In genomic region chr10:128933976-128934721, GRCm38 (mm10) we compare ENCODE assay signal across 8 mouse cellular contexts. TPM values are rescaled to one million over a fixed set of nuclear protein-coding genes. Genes with fewer than 3 reads are reported as not detected.
DNase-seq lines count a peak whose midpoint lies in the region; ATAC-seq and TF ChIP-seq lines count a peak whose summit lies in the region.

No protein-coding gene starts in this region.

- H3K36me3 ChIP-seq in spleen, adult 2 months (ENCODE audit: control insufficient read depth, insufficient read depth, low read length): no peaks in the 10 kb centered on the region
- no peaks in the 10 kb centered on the region for H3K36me3 ChIP-seq in forebrain, embryonic 10.5 days (replicated peaks)
- no peaks in the 10 kb centered on the region for H3K36me3 ChIP-seq in limb, embryonic 12.5 days
- no peaks in the 10 kb centered on the region for H3K36me3 ChIP-seq in stomach, embryonic 15.5 days

- 0 out of 2 replicates have a peak, but pooled peaks cover 3% of the 10 kb centered on the region for H3K4me1 ChIP-seq in spleen, adult 2 months (ENCODE audit: control insufficient read depth, insufficient read depth, insufficient read length)
- peaks cover 15% of the 10 kb centered on the region for H3K4me1 ChIP-seq in forebrain, embryonic 10.5 days
- H3K4me1 ChIP-seq in limb, embryonic 12.5 days (replicated peaks): peaks cover 9% of the 10 kb centered on the region; the same call in 1 of the 2 replicates
- 0 out of 2 replicates have a peak, but pooled peaks cover 5% of the 10 kb centered on the region for H3K4me1 ChIP-seq in stomach, embryonic 15.5 days

- H3K4me3 ChIP-seq in spleen, adult 2 months (ENCODE audit: extremely low read depth, insufficient read depth, insufficient read length): peak overlapping the region; percentile 28; the same call in 1 of the 2 replicates
- H3K4me3 ChIP-seq in forebrain, embryonic 10.5 days: peak overlapping the region; percentile 56
- peak overlapping the region; percentile 43 for H3K4me3 ChIP-seq in limb, embryonic 12.5 days (replicated peaks)
- peak overlapping the region; percentile 39 for H3K4me3 ChIP-seq in stomach, embryonic 15.5 days (replicated peaks)

- H3K9me3 ChIP-seq in forebrain, embryonic 10.5 days: no peaks in the 10 kb centered on the region
- H3K9me3 ChIP-seq in limb, embryonic 12.5 days: no peaks in the 10 kb centered on the region
- no peaks in the 10 kb centered on the region for H3K9me3 ChIP-seq in stomach, embryonic 15.5 days

- no peak overlapping the region for H3K27ac ChIP-seq in spleen, adult 2 months (ENCODE audit: insufficient read depth, low read length)
- no peak overlapping the region for H3K27ac ChIP-seq in forebrain, embryonic 10.5 days
- H3K27ac ChIP-seq in limb, embryonic 12.5 days: no peak overlapping the region
- no peak overlapping the region for H3K27ac ChIP-seq in stomach, embryonic 15.5 days

- DNase-seq in spleen, adult 2 months (ENCODE audit: low read depth in 1 of 2, low spot score in 2 of 2): no peak
- no peak for DNase-seq in spleen, adult 18-20 months
- DNase-seq in forebrain, embryonic 10.5 days (ENCODE audit: extremely low spot score, low spot score): no peak
- no peak for DNase-seq in urinary bladder, postnatal 25 days (ENCODE audit: low spot score)
- DNase-seq in kidney, postnatal 25 days: no peak
- no peak for DNase-seq in MN1 (ENCODE audit: low spot score)

- peak overlapping the region; percentile 78 for H3K4me2 ChIP-seq in limb, embryonic 12.5 days
- peak overlapping the region; percentile 86 for H3K4me2 ChIP-seq in stomach, embryonic 15.5 days

- ATAC-seq in limb, embryonic 12.5 days (ENCODE audit: insufficient number of reproducible peaks, insufficient read depth, low FRiP score, low TSS enrichment, low read depth): no peak
- no peak for ATAC-seq in stomach, embryonic 15.5 days (ENCODE audit: insufficient read depth, low FRiP score, low read depth)

- H3K27me3 ChIP-seq in spleen, adult 2 months (ENCODE audit: control insufficient read depth, insufficient read depth, low read length): peaks cover 8% of the 10 kb centered on the region; the same call in 1 of the 2 replicates
- peaks cover 85% of the 10 kb centered on the region for H3K27me3 ChIP-seq in forebrain, embryonic 10.5 days (ENCODE audit: poor library complexity, severe bottlenecking)
- peaks cover 81% of the 10 kb centered on the region for H3K27me3 ChIP-seq in limb, embryonic 12.5 days
- peaks cover 50% of the 10 kb centered on the region for H3K27me3 ChIP-seq in stomach, embryonic 15.5 days (replicated peaks)

- WGBS in spleen, adult 2 months: 8% methylated on average over 21 of the region's 21 CpGs
- WGBS in forebrain, embryonic 10.5 days: 3% methylated on average over 21 of the region's 21 CpGs
- 3% methylated on average over 21 of the region's 21 CpGs for WGBS in limb, embryonic 12.5 days
- 4% methylated on average over 21 of the region's 21 CpGs for WGBS in stomach, embryonic 15.5 days

- no peak for TF ChIP-seq CTCF in spleen, adult 2 months (IDR thresholded peaks at IDR 0.05; ENCODE audit: extremely low read depth, insufficient read depth, insufficient read length, insufficient replicate concordance)

- no peak for TF ChIP-seq POLR2A in spleen, adult 2 months (IDR thresholded peaks at IDR 0.05; ENCODE audit: low read depth, low read length)

- peak overlapping the region; percentile 45; the same call in 1 of the 2 replicates for H3K9ac ChIP-seq in limb, embryonic 12.5 days (replicated peaks)
- H3K9ac ChIP-seq in stomach, embryonic 15.5 days: no peak overlapping the region

RNA-seq across cellular contexts. Expression of gene Itga7, which starts 0.5 kb away (rescaled TPM):
- polyA plus RNA-seq in spleen, adult 2 months (2012; rRNA removed): 5.8 and 6.5 TPM in 2 replicates
- 0.15 and 0.36 TPM in 2 replicates for polyA plus RNA-seq in forebrain, embryonic 10.5 days (2016; fragmentation: Nextera tagmentation; extraction: Ambion mirVana)
- 1.3 and 1.7 TPM in 2 replicates for polyA plus RNA-seq in limb, embryonic 12.5 days (2016; fragmentation: Nextera tagmentation; extraction: Ambion mirVana)
- 5.2 and 5.7 TPM in 2 replicates for polyA plus RNA-seq in stomach, embryonic 15.5 days (2015; fragmentation: Nextera tagmentation; extraction: Ambion mirVana)

RNA-seq across cellular contexts. Expression of gene Bloc1s1, which starts 10.3 kb away (rescaled TPM):
- 113 and 138 TPM in 2 replicates for polyA plus RNA-seq in spleen, adult 2 months (2012; rRNA removed)
- 166 and 178 TPM in 2 replicates for polyA plus RNA-seq in forebrain, embryonic 10.5 days (2016; fragmentation: Nextera tagmentation; extraction: Ambion mirVana)
- 197 and 202 TPM in 2 replicates for polyA plus RNA-seq in limb, embryonic 12.5 days (2016; fragmentation: Nextera tagmentation; extraction: Ambion mirVana)
- polyA plus RNA-seq in stomach, embryonic 15.5 days (2015; fragmentation: Nextera tagmentation; extraction: Ambion mirVana): 190 and 208 TPM in 2 replicates

RNA-seq across cellular contexts. Expression of gene Rdh5, which starts 11.5 kb away (rescaled TPM):
- 15.1 and 15.8 TPM in 2 replicates for polyA plus RNA-seq in spleen, adult 2 months (2012; rRNA removed)
- polyA plus RNA-seq in forebrain, embryonic 10.5 days (2016; fragmentation: Nextera tagmentation; extraction: Ambion mirVana): 11.0 and 12.8 TPM in 2 replicates
- polyA plus RNA-seq in limb, embryonic 12.5 days (2016; fragmentation: Nextera tagmentation; extraction: Ambion mirVana): 9.3 and 11.4 TPM in 2 replicates
- polyA plus RNA-seq in stomach, embryonic 15.5 days (2015; fragmentation: Nextera tagmentation; extraction: Ambion mirVana): 12.9 and 15.0 TPM in 2 replicates

RNA-seq across cellular contexts. Expression of gene Mettl7b, which starts 26.6 kb away (rescaled TPM):
- 0.07 TPM in 1 of 2 replicates, not detected in the other for polyA plus RNA-seq in spleen, adult 2 months (2012; rRNA removed)
- not detected in 2 replicates for polyA plus RNA-seq in forebrain, embryonic 10.5 days (2016; fragmentation: Nextera tagmentation; extraction: Ambion mirVana)
- polyA plus RNA-seq in limb, embryonic 12.5 days (2016; fragmentation: Nextera tagmentation; extraction: Ambion mirVana): not detected in 2 replicates
- polyA plus RNA-seq in stomach, embryonic 15.5 days (2015; fragmentation: Nextera tagmentation; extraction: Ambion mirVana): 2.2 and 2.8 TPM in 2 replicates

RNA-seq across cellular contexts. Expression of gene Cd63, which starts 33.4 kb away (rescaled TPM):
- 25.8 and 35.7 TPM in 2 replicates for polyA plus RNA-seq in spleen, adult 2 months (2012; rRNA removed)
- polyA plus RNA-seq in forebrain, embryonic 10.5 days (2016; fragmentation: Nextera tagmentation; extraction: Ambion mirVana): 179 and 184 TPM in 2 replicates
- 522 and 547 TPM in 2 replicates for polyA plus RNA-seq in limb, embryonic 12.5 days (2016; fragmentation: Nextera tagmentation; extraction: Ambion mirVana)
- 693 and 758 TPM in 2 replicates for polyA plus RNA-seq in stomach, embryonic 15.5 days (2015; fragmentation: Nextera tagmentation; extraction: Ambion mirVana)
